Mouse (Mus musculus) limb, embryonic 13.5 days (tissue): ENCODE results near the gene Lrrc3c. TPM values are rescaled to one million over a fixed set of nuclear protein-coding genes. Genes with fewer than 3 reads are reported as not detected.

ENCODE experiments used
- ATAC-seq: fragments of 200-750 bp; cut with Nextera tagmentation; 2 replicates; pipeline ENCODE4 v1.8.0; 2017; ENCODE audit warnings: low read depth, moderate number of reproducible peaks, moderate TSS enrichment; ENCODE audit not compliant: low FRiP score
- H3K27ac ChIP-seq: fragments of 300-500 bp; sonication (generic); 2 replicates; pipeline ENCODE4 v1.5.1; 2015; ENCODE audit warnings: inconsistent platforms, mild to moderate bottlenecking, moderate library complexity
- H3K27me3 ChIP-seq: fragments of 300-500 bp; sonication (generic); 2 replicates; pipeline ENCODE4 v1.6.1; 2015; ENCODE audit warnings: mild to moderate bottlenecking, inconsistent platforms
- H3K36me3 ChIP-seq: fragments of 300-500 bp; sonication (generic); 2 replicates; pipeline ENCODE4 v1.6.1; 2015; ENCODE audit warnings: inconsistent platforms, mild to moderate bottlenecking, moderate library complexity
- H3K4me1 ChIP-seq: fragments of 300-500 bp; sonication (generic); 2 replicates; pipeline ENCODE4 v1.6.1; 2015; ENCODE audit warnings: inconsistent platforms
- H3K4me2 ChIP-seq: fragments of 300-500 bp; sonication (generic); replicated peaks from 2 replicates; pipeline ENCODE4 v1.6.1; 2015; ENCODE audit warnings: inconsistent platforms, mild to moderate bottlenecking, moderate library complexity
- H3K4me3 ChIP-seq: fragments of 300-500 bp; sonication (generic); 2 replicates; pipeline ENCODE4 v1.5.1; 2015; ENCODE audit warnings: moderate library complexity, mild to moderate bottlenecking, inconsistent platforms
- H3K9ac ChIP-seq: fragments of 300-500 bp; sonication (generic); 2 replicates; pipeline ENCODE4 v1.6.1; 2015; ENCODE audit warnings: mild to moderate bottlenecking, inconsistent platforms
- H3K9me3 ChIP-seq: fragments of 300-500 bp; sonication (generic); 2 replicates; pipeline ENCODE4 v1.6.1; 2016; ENCODE audit warnings: inconsistent platforms
- WGBS: fragments of 180-500 bp; shearing (Covaris S2); methylation state at CpG from one replicate; pipeline ENCODE4 v1.1.7; 2015; 5-methylcytosine and 5-hydroxymethylcytosine counted together
- polyA plus RNA-seq: library from polyadenylated mRNA; unstranded; fragments of >200 nt; fragmentation: Nextera tagmentation; extraction: Ambion mirVana; gene quantifications from 2 replicates; pipeline ENCODE4 v1.2.1, GENCODE M21; 2015

The Lrrc3c gene
- polyA plus RNA-seq, 1 experiment from 2014 or later, result not detected

DNA sequence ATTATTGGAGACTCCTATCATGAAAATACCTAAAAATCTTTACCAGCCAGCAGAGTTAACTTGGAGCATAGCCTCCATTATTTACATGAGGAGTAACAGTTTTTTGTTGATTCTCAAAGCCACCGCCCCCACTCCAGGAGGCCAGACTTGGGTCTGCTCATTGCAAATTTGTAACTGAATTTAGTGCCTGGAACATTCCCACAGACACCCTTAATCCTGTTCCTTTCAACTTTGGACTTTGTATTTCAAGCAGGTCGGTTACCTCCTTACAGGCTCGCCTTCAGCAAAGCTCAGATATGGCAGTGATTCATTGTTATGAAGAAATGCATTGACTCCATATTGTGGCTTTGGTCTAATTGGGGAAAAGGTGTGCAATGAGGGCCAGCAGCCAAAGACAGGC lies 46.7 kb downstream of the Lrrc3c start:
- H3K4me1 ChIP-seq, result no peaks in the 10 kb centered on the region
- no peaks in the 10 kb centered on the region for H3K9me3 ChIP-seq
- no peak overlapping the region for H3K4me3 ChIP-seq
- 78% methylated on average over 3 of the region's 3 CpGs for whole genome bisulfite sequencing
- H3K36me3 ChIP-seq, result no peaks in the 10 kb centered on the region
- H3K9ac ChIP-seq, result no peak overlapping the region
- no peak overlapping the region for H3K4me2 ChIP-seq
- no peak overlapping the region for H3K27ac ChIP-seq
- H3K27me3 ChIP-seq, result peaks cover 24% of the 10 kb centered on the region
- ATAC-seq, result no peak

DNA sequence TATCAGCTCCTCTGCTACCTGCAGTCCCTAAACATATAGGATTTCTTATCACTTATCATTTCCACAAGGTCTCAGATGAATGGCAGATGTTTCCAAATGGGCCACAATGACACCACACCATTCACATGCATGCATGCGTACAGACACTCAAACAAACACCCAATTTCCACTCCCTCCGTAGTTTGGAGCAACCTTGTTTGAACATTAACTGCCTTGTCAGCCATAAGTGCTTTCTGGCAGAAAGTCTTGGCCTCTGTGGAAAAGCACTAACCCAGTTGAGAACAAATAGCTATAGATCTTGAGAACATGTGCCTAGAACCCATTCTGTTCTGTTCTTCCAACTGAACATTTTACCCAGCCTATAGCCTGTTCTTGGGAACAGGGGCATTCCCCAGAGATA lies 47.9 kb downstream of the Lrrc3c start:
- Histone ChIP-seq H3K36me3 (no peaks in the 10 kb centered on the region), H3K4me2 (no peak overlapping the region), H3K9me3 (no peaks in the 10 kb centered on the region), H3K9ac (no peak overlapping the region), H3K27me3 (peaks cover 20% of the 10 kb centered on the region), H3K27ac (no peak overlapping the region), H3K4me3 (no peak overlapping the region), H3K4me1 (no peaks in the 10 kb centered on the region)
- no peak for ATAC-seq
- WGBS, result 77% methylated on average over 2 of the region's 2 CpGs

DNA sequence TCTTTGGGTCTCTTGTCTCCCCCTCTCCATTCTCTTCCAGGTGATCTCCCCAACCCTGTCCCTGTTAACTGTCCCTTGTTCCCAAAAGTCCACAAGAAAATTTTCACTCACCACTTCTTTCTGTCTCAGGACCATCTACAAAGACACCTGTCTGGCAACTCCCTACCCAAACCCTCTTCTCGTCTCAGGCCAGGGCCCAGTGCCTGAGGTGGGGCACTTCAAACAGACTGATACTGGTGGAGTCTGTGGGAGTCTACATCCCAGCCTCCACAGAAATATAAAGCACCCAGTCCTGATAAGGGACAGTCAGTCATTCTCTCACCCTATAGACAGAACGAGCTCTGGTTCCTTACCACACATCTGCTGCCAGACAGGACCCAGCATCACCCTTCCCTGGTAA lies 48.4 kb downstream of the Lrrc3c start, which contains the start of gene Gsdma2:
Gsdma2 (plus strand) TSS at position 301 of the 400 bp plus-strand sequence.
- H3K4me3 ChIP-seq, result no peak within 1 kb of the TSS
- no peak within 1 kb of the TSS for H3K27ac ChIP-seq
- H3K9me3 ChIP-seq, result no peaks in the 10 kb centered on the region
- peaks cover 20% of the 10 kb centered on the region for H3K27me3 ChIP-seq
- no peaks in the 10 kb centered on the region for H3K36me3 ChIP-seq
- H3K4me2 ChIP-seq, result no peak within 1 kb of the TSS
- WGBS, result 62% methylated on average over 2 of the region's 2 CpGs
- ATAC-seq, result no peak
- no peak within 1 kb of the TSS for H3K9ac ChIP-seq
- no peaks in the 10 kb centered on the region for H3K4me1 ChIP-seq

Other genes with a start within 250 kb of the Lrrc3c start
- gene Ppp1r1b, start 249.9 kb upstream of the Lrrc3c start, polyA plus RNA-seq, result 1.5 and 1.9 TPM in 2 replicates
- 41.9 and 43.2 TPM in 2 replicates for gene Stard3, start 239.9 kb upstream of the Lrrc3c start, polyA plus RNA-seq
- gene Tcap, start 214.5 kb upstream of the Lrrc3c start, polyA plus RNA-seq, result 11.3 and 12.9 TPM in 2 replicates
- 1.4 and 1.6 TPM in 2 replicates for gene Pnmt, start 211.8 kb upstream of the Lrrc3c start, polyA plus RNA-seq
- gene Pgap3, start 197.8 kb upstream of the Lrrc3c start, polyA plus RNA-seq, result 10.4 and 12.4 TPM in 2 replicates
- gene Erbb2, start 185.8 kb upstream of the Lrrc3c start, polyA plus RNA-seq, result 47.3 and 53.0 TPM in 2 replicates
- 76.0 and 79.4 TPM in 2 replicates for gene Mien1, start 159.3 kb upstream of the Lrrc3c start, polyA plus RNA-seq
- gene Grb7, start 151.9 kb upstream of the Lrrc3c start, polyA plus RNA-seq, result 5.2 and 6.7 TPM in 2 replicates
- gene Ikzf3, start 52.3 kb upstream of the Lrrc3c start, polyA plus RNA-seq, result 0.49 and 0.52 TPM in 2 replicates
- gene Zpbp2, start 47.2 kb upstream of the Lrrc3c start, polyA plus RNA-seq, result 0.11 and 0.31 TPM in 2 replicates
- 82.8 and 83.6 TPM in 2 replicates for gene Ormdl3, start 10.9 kb upstream of the Lrrc3c start, polyA plus RNA-seq
- gene Gm12355, start 27.4 kb downstream of the Lrrc3c start, polyA plus RNA-seq, result 1.2 and 1.4 TPM in 2 replicates
- not detected in 2 replicates for gene Gsdma3, start 28.1 kb downstream of the Lrrc3c start, polyA plus RNA-seq
- gene Gsdma2, start 48.5 kb downstream of the Lrrc3c start, polyA plus RNA-seq, result not detected in 2 replicates
- gene Gsdma, start 66.1 kb downstream of the Lrrc3c start, polyA plus RNA-seq, result 0.10 and 0.13 TPM in 2 replicates
- 210 and 212 TPM in 2 replicates for gene Psmd3, start 84.3 kb downstream of the Lrrc3c start, polyA plus RNA-seq
- gene Csf3, start 103.0 kb downstream of the Lrrc3c start, polyA plus RNA-seq, result not detected in 2 replicates
- gene Med24, start 131.1 kb downstream of the Lrrc3c start, polyA plus RNA-seq, result 56.0 and 61.0 TPM in 2 replicates
- 34.1 and 34.3 TPM in 2 replicates for gene Thra, start 142.3 kb downstream of the Lrrc3c start, polyA plus RNA-seq
- 0.93 and 1.1 TPM in 2 replicates for gene Nr1d1, start 177.0 kb downstream of the Lrrc3c start, polyA plus RNA-seq
- gene Msl1, start 197.2 kb downstream of the Lrrc3c start, polyA plus RNA-seq, result 28.9 and 29.2 TPM in 2 replicates
- 39.5 and 40.0 TPM in 2 replicates for gene Casc3, start 206.6 kb downstream of the Lrrc3c start, polyA plus RNA-seq
- 4.2 and 4.4 TPM in 2 replicates for gene Rapgefl1, start 238.5 kb downstream of the Lrrc3c start, polyA plus RNA-seq